Mouse (Mus musculus): ENCODE data around the gene Ap2s1.

GRCm38 (mm10) chr7:16737606-16738072 is 571 bp upstream of the Ap2s1 start:
- no peak for TF ChIP-seq CTCF (IDR thresholded peaks at IDR 0.05; ENCODE audit: control insufficient read depth, insufficient read depth, low read length)
- TF ChIP-seq POLR2A (IDR thresholded peaks at IDR 0.05; ENCODE audit: borderline replicate concordance, control insufficient read depth, low read depth, low read length), result no peak

Measured in bone marrow, adult 2 months (tissue).